Mouse (Mus musculus): ENCODE measurements at regions not wholly inside any gene's neighbourhood (a gene's known extent, or its start where the extent isn't known, plus 50 kb on each side); places are given as distances from the start of the nearest gene placed in this dataset.
A peak's percentile ranks its signal among the peaks of the same experiment; 100 is the strongest.

- Histone ChIP-seq H3K27ac (ENCODE audit: low read depth, low read length) (no peak overlapping the region), H3K4me3 (ENCODE audit: low read depth, low read length) (no peak overlapping the region), H3K9me3 (ENCODE audit: control insufficient read depth, low read length) (no peaks in the 10 kb centered on the region), H3K4me2 (ENCODE audit: low read depth, low read length, severe bottlenecking) (no peak overlapping the region), H3K36me3 (ENCODE audit: control insufficient read depth, insufficient read depth, low read length) (no peaks in the 10 kb centered on the region), H3K9ac (ENCODE audit: low read length) (no peak overlapping the region), H3K27me3 (ENCODE audit: control insufficient read depth, insufficient read depth, low read length) (no peaks in the 10 kb centered on the region), H3K4me1 (replicated peaks; ENCODE audit: control insufficient read depth, insufficient read depth, low read length) (no peaks in the 10 kb centered on the region)
- WGBS, result 86% methylated on average over 16 of the region's 16 CpGs
- ATAC-seq (replicated peaks; ENCODE audit: low FRiP score) (no peak), DNase-seq (ENCODE audit: low spot score) (no peak)
These were observed 122.5 kb upstream of the Zeb2 start for GRCm38 (mm10) chr2:45239501-45240292.

DNA sequence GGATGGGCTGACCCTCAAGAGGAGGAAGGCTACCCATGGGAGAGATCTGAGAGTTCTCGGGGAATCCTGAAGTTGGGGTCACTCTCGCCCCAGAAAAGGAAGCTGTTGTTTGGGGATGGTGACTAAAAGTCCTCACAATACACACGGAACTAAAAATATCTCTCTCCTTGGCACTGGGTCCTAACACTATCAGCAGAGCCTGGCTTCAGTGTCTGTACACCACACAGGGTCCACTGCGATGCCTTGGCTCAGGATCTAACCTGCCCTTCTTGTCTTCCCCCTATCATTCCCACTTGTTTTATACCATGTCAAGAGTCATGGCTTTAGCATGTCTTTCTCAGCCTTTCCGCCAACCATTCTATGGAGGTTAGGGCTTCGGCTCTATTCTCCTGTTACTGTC, 121.8 kb upstream of the Zeb2 start:
- no peaks in the 10 kb centered on the region for H3K9me3 ChIP-seq (ENCODE audit: control insufficient read depth, low read length)
- ATAC-seq (replicated peaks; ENCODE audit: low FRiP score) (no peak), DNase-seq (ENCODE audit: low spot score) (no peak)
- 94% methylated on average over 6 of the region's 6 CpGs for WGBS
- H3K27me3 ChIP-seq (ENCODE audit: control insufficient read depth, insufficient read depth, low read length), result no peaks in the 10 kb centered on the region
- no peak overlapping the region for H3K9ac ChIP-seq (ENCODE audit: low read length)
- no peak overlapping the region for H3K27ac ChIP-seq (ENCODE audit: low read depth, low read length)
- H3K4me3 ChIP-seq (ENCODE audit: low read depth, low read length), result no peak overlapping the region
- no peaks in the 10 kb centered on the region for H3K4me1 ChIP-seq (replicated peaks; ENCODE audit: control insufficient read depth, insufficient read depth, low read length)
- no peak overlapping the region for H3K4me2 ChIP-seq (ENCODE audit: low read depth, low read length, severe bottlenecking)
- no peaks in the 10 kb centered on the region for H3K36me3 ChIP-seq (ENCODE audit: control insufficient read depth, insufficient read depth, low read length)

DNA sequence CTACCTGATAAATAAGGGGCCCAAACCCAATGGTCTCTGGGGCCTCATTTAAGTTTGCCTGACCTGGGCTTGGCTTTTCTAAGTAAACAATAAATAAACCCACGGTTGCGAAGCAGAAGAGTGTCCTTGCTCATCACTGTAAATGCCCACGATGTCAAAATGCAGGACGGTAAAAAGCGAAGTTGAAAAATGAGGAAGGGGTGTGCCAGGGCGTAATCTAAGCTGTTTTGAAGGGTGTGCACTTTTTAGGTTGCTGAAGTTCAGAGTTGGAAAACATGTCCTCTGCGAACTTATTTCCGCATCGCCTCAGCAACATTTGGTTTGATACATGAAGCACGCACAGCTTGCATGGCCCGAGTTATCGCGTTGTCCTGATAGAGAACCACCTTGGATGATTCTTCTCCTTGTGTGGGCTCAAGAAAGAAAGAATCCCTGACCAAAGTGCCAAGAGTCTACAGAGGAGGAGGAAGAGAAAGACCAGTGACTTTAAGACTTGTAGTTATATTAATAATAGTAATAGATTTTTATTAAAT, 119.0 kb upstream of the Zeb2 start:
- Histone ChIP-seq H3K27me3 (ENCODE audit: control insufficient read depth, insufficient read depth, low read length) (no peaks in the 10 kb centered on the region), H3K9ac (ENCODE audit: low read length) (no peak overlapping the region), H3K4me3 (ENCODE audit: low read depth, low read length) (no peak overlapping the region), H3K9me3 (ENCODE audit: control insufficient read depth, low read length) (no peaks in the 10 kb centered on the region), H3K27ac (ENCODE audit: low read depth, low read length) (no peak overlapping the region), H3K36me3 (ENCODE audit: control insufficient read depth, insufficient read depth, low read length) (no peaks in the 10 kb centered on the region), H3K4me1 (replicated peaks; ENCODE audit: control insufficient read depth, insufficient read depth, low read length) (no peaks in the 10 kb centered on the region), H3K4me2 (ENCODE audit: low read depth, low read length, severe bottlenecking) (no peak overlapping the region)
- DNase-seq (ENCODE audit: low spot score) (no peak), ATAC-seq (replicated peaks; ENCODE audit: low FRiP score) (no peak)
- 96% methylated on average over 13 of the region's 13 CpGs for WGBS

DNA sequence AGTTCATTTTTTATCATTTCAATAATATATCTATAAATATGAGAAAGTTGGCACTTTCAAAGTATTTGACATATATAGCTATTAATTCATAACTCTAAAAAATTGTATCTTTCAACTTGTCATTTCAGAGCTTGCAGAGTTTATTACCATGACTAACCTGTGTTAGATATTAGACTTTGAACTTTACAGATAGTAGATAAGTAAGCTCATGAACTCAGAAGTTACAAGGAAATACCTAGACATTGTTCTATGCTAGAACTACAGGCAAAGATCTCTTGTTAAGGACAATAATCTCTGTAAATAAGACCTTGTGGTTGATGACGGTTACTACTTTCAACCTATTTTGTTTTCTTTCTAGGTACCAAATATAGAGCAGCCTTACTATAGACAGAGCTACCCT, 117.0 kb upstream of the Zeb2 start:
- H3K9ac ChIP-seq (ENCODE audit: low read length), result no peak overlapping the region
- H3K4me3 ChIP-seq (ENCODE audit: low read depth, low read length), result no peak overlapping the region
- ATAC-seq (replicated peaks; ENCODE audit: low FRiP score) (no peak), DNase-seq (ENCODE audit: low spot score) (no peak)
- 96% methylated on average over 1 of the region's 1 CpGs for WGBS
- H3K4me2 ChIP-seq (ENCODE audit: low read depth, low read length, severe bottlenecking), result no peak overlapping the region
- no peaks in the 10 kb centered on the region for H3K36me3 ChIP-seq (ENCODE audit: control insufficient read depth, insufficient read depth, low read length)
- no peaks in the 10 kb centered on the region for H3K4me1 ChIP-seq (replicated peaks; ENCODE audit: control insufficient read depth, insufficient read depth, low read length)
- no peaks in the 10 kb centered on the region for H3K27me3 ChIP-seq (ENCODE audit: control insufficient read depth, insufficient read depth, low read length)
- H3K27ac ChIP-seq (ENCODE audit: low read depth, low read length), result no peak overlapping the region
- H3K9me3 ChIP-seq (ENCODE audit: control insufficient read depth, low read length), result no peaks in the 10 kb centered on the region

GRCm38 (mm10) chr2:45230351-45231209, 113.4 kb upstream of the Zeb2 start:
- Histone ChIP-seq H3K9me3 (ENCODE audit: control insufficient read depth, low read length) (no peaks in the 10 kb centered on the region), H3K9ac (ENCODE audit: low read length) (no peak overlapping the region), H3K4me2 (ENCODE audit: low read depth, low read length, severe bottlenecking) (no peak overlapping the region), H3K27me3 (ENCODE audit: control insufficient read depth, insufficient read depth, low read length) (no peaks in the 10 kb centered on the region), H3K27ac (ENCODE audit: low read depth, low read length) (no peak overlapping the region), H3K36me3 (ENCODE audit: control insufficient read depth, insufficient read depth, low read length) (no peaks in the 10 kb centered on the region), H3K4me1 (replicated peaks; ENCODE audit: control insufficient read depth, insufficient read depth, low read length) (peaks cover 4% of the 10 kb centered on the region; the same call in 1 of the 2 replicates), H3K4me3 (ENCODE audit: low read depth, low read length) (no peak overlapping the region)
- no peak for DNase-seq (ENCODE audit: low spot score)
- no peak for ATAC-seq (replicated peaks; ENCODE audit: low FRiP score)
- 74% methylated on average over 11 of the region's 11 CpGs for WGBS

GRCm38 (mm10) chr2:45229501-45229900, 112.3 kb upstream of the Zeb2 start:
- Histone ChIP-seq H3K36me3 (ENCODE audit: control insufficient read depth, insufficient read depth, low read length) (no peaks in the 10 kb centered on the region), H3K9me3 (ENCODE audit: control insufficient read depth, low read length) (no peaks in the 10 kb centered on the region), H3K9ac (ENCODE audit: low read length) (no peak overlapping the region), H3K27me3 (ENCODE audit: control insufficient read depth, insufficient read depth, low read length) (no peaks in the 10 kb centered on the region), H3K27ac (ENCODE audit: low read depth, low read length) (no peak overlapping the region), H3K4me3 (ENCODE audit: low read depth, low read length) (no peak overlapping the region), H3K4me2 (ENCODE audit: low read depth, low read length, severe bottlenecking) (no peak overlapping the region), H3K4me1 (replicated peaks; ENCODE audit: control insufficient read depth, insufficient read depth, low read length) (peaks cover 4% of the 10 kb centered on the region; the same call in 1 of the 2 replicates)
- DNase-seq (ENCODE audit: low spot score), result no peak
- 67% methylated on average over 6 of the region's 6 CpGs for WGBS
- no peak for ATAC-seq (replicated peaks; ENCODE audit: low FRiP score)

DNA sequence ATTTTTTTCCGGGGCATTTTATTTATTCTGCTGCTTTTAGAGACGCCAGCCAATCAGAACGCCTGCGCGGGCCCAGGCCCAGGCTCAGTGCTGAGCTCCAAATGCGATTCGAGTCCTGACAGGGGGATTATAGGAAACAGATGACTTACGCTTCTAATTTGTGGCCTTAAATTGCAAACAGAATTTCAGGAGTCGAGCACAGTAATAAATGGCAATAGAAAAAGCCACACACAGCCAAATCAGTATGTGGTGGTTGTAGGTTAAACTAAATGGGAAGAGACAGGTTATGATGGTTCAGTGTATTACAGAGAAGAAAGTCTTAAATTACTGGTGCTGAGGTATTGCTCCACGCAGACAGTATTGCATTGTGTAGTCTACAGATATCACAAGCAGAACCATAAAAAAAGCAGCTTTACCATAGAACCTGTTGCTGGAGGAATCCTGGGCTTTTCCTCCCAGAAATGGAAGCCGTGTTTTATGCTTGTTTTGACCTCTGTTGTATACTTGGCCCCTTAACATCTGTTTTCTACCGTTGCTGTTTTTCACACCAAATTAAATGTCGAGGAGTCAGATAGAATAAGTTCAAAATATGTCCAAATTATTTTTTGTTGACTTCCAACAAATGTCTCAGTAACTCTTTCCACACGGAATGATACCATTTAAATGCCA, 110.2 kb upstream of the Zeb2 start:
- no peaks in the 10 kb centered on the region for H3K36me3 ChIP-seq (ENCODE audit: control insufficient read depth, insufficient read depth, low read length)
- H3K9me3 ChIP-seq (ENCODE audit: control insufficient read depth, low read length), result no peaks in the 10 kb centered on the region
- DNase-seq (ENCODE audit: low spot score) (peak; percentile 60), ATAC-seq (replicated peaks; ENCODE audit: low FRiP score) (no peak)
- H3K9ac ChIP-seq (ENCODE audit: low read length), result no peak overlapping the region
- peaks cover 5% of the 10 kb centered on the region; the same call in 1 of the 2 replicates for H3K4me1 ChIP-seq (replicated peaks; ENCODE audit: control insufficient read depth, insufficient read depth, low read length)
- WGBS, result 20% methylated on average over 14 of the region's 14 CpGs
- no peak overlapping the region for H3K27ac ChIP-seq (ENCODE audit: low read depth, low read length)
- H3K4me3 ChIP-seq (ENCODE audit: low read depth, low read length), result no peak overlapping the region
- H3K4me2 ChIP-seq (ENCODE audit: low read depth, low read length, severe bottlenecking), result 0 out of 2 replicates have a peak overlapping the region, but pooled peaks have one; percentile 24
- no peaks in the 10 kb centered on the region for H3K27me3 ChIP-seq (ENCODE audit: control insufficient read depth, insufficient read depth, low read length)

DNA sequence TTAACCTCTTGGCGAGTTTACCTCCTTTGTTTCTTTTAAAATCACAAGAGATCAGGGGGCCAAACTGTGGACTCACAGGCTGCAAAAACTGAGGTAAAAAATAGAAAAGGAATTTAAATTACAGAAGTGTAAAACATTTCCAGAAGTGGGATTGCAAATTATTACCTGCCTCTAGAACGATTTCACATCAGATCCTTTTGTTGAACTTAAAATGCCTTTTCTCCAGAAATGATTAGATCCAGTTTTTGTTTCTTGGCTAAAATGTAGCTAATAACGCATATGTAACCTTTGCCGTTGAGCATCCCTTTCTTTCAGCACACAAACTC, 108.8 kb upstream of the Zeb2 start:
- no peak for ATAC-seq (replicated peaks; ENCODE audit: low FRiP score)
- peak overlapping the region; percentile 9; the same call in 1 of the 2 replicates for H3K4me2 ChIP-seq (ENCODE audit: low read depth, low read length, severe bottlenecking)
- H3K36me3 ChIP-seq (ENCODE audit: control insufficient read depth, insufficient read depth, low read length), result no peaks in the 10 kb centered on the region
- H3K27ac ChIP-seq (ENCODE audit: low read depth, low read length), result peak overlapping the region; percentile 78
- H3K4me3 ChIP-seq (ENCODE audit: low read depth, low read length), result no peak overlapping the region
- H3K4me1 ChIP-seq (replicated peaks; ENCODE audit: control insufficient read depth, insufficient read depth, low read length), result peaks cover 13% of the 10 kb centered on the region
- no peak for DNase-seq (ENCODE audit: low spot score)
- no peaks in the 10 kb centered on the region for H3K9me3 ChIP-seq (ENCODE audit: control insufficient read depth, low read length)
- no peak overlapping the region for H3K9ac ChIP-seq (ENCODE audit: low read length)
- WGBS, result 18% methylated on average over 4 of the region's 4 CpGs
- no peaks in the 10 kb centered on the region for H3K27me3 ChIP-seq (ENCODE audit: control insufficient read depth, insufficient read depth, low read length)

Data from forebrain, embryonic 11.5 days (tissue).